Mouse (Mus musculus) hindbrain, embryonic 13.5 days (tissue): Measurements from ENCODE around the gene Hist1h4n. TPM values are rescaled to one million over a fixed set of nuclear protein-coding genes. Genes with fewer than 3 reads are reported as not detected.
A peak's percentile ranks its signal among the peaks of the same experiment; 100 is the strongest.
"Not testable (repeated sequence)": the region's sequence is repeated elsewhere in the genome, so short reads cannot be mapped to it uniquely, and the experiment has no call there.

Source experiments
- ATAC-seq: fragments of 200-750 bp; cut with Nextera tagmentation; 2 replicates; pipeline ENCODE4 v1.8.0; 2017; ENCODE audit warnings: moderate TSS enrichment; ENCODE audit not compliant: low FRiP score
- H3K27ac ChIP-seq: fragments of 300-500 bp; sonication (generic); 2 replicates; pipeline ENCODE4 v1.5.1; 2015; ENCODE audit warnings: inconsistent platforms, mild to moderate bottlenecking, moderate library complexity
- H3K27me3 ChIP-seq: fragments of 300-500 bp; sonication (generic); 2 replicates; pipeline ENCODE4 v1.6.1; 2015; ENCODE audit warnings: mild to moderate bottlenecking, inconsistent platforms
- H3K36me3 ChIP-seq: fragments of 300-500 bp; sonication (generic); 2 replicates; pipeline ENCODE4 v1.6.1; 2015; ENCODE audit warnings: mild to moderate bottlenecking, inconsistent platforms
- H3K4me1 ChIP-seq: fragments of 300-500 bp; sonication (generic); replicated peaks from 2 replicates; pipeline ENCODE4 v1.6.1; 2015; ENCODE audit warnings: inconsistent platforms
- H3K4me2 ChIP-seq: fragments of 300-500 bp; sonication (generic); 2 replicates; pipeline ENCODE4 v1.6.1; 2015; ENCODE audit warnings: inconsistent platforms, mild to moderate bottlenecking, moderate library complexity
- H3K4me3 ChIP-seq: fragments of 300-500 bp; sonication (generic); 2 replicates; pipeline ENCODE4 v1.5.1; 2015; ENCODE audit warnings: mild to moderate bottlenecking, inconsistent platforms
- H3K9ac ChIP-seq: fragments of 300-500 bp; sonication (generic); 2 replicates; pipeline ENCODE4 v1.6.1; 2015; ENCODE audit warnings: mild to moderate bottlenecking, inconsistent platforms
- H3K9me3 ChIP-seq: fragments of 300-500 bp; sonication (generic); 2 replicates; pipeline ENCODE4 v1.6.1; 2016; ENCODE audit warnings: inconsistent platforms
- WGBS: fragments of 180-500 bp; shearing (Covaris S2); methylation state at CpG from one replicate; pipeline ENCODE4 v1.1.7; 2015; 5-methylcytosine and 5-hydroxymethylcytosine counted together
- polyA plus RNA-seq: library from polyadenylated mRNA; unstranded; fragments of >200 nt; fragmentation: Nextera tagmentation; extraction: Ambion mirVana; gene quantifications from 2 replicates; pipeline ENCODE4 v1.2.1, GENCODE M21; 2015

Gene Hist1h4n
- polyA plus RNA-seq, 1 experiment from 2014 or later = 8.6 TPM

- Histone ChIP-seq H3K4me2 (no peak overlapping the region), H3K4me3 (no peak overlapping the region), H3K36me3 (no peaks in the 10 kb centered on the region), H3K27ac (no peak overlapping the region), H3K9ac (no peak overlapping the region), H3K4me1 (no peaks in the 10 kb centered on the region), H3K9me3 (no peaks in the 10 kb centered on the region), H3K27me3 (no peaks in the 10 kb centered on the region)
- 89% methylated on average over 10 of the region's 10 CpGs for WGBS
- ATAC-seq = no peak
Measured at GRCm38 (mm10) chr13:21830344-21830743, 1.7 kb downstream of the Hist1h4n start.

GRCm38 (mm10) chr13:21828511-21828910, 3.5 kb downstream of the Hist1h4n start:
- no peak for ATAC-seq

GRCm38 (mm10) chr13:21820082-21820890, 11.7 kb downstream of the Hist1h4n start:
- H3K4me2 ChIP-seq, H3K9ac ChIP-seq, H3K36me3 ChIP-seq, H3K9me3 ChIP-seq, H3K4me3 ChIP-seq, H3K27me3 ChIP-seq, H3K27ac ChIP-seq, ATAC-seq, H3K4me1 ChIP-seq: not testable (repeated sequence)
- WGBS = 69% methylated on average over 7 of the region's 16 CpGs

More at GRCm38 (mm10) chr13:21828511-21828910, 3.5 kb downstream of the Hist1h4n start:
- no peaks in the 10 kb centered on the region for H3K27me3 ChIP-seq
- H3K27ac ChIP-seq = no peak overlapping the region
- H3K36me3 ChIP-seq = no peaks in the 10 kb centered on the region
- no peak overlapping the region for H3K4me3 ChIP-seq
- no peak overlapping the region for H3K4me2 ChIP-seq
- no peaks in the 10 kb centered on the region for H3K4me1 ChIP-seq
- 88% methylated on average over 3 of the region's 3 CpGs for WGBS
- H3K9me3 ChIP-seq = no peaks in the 10 kb centered on the region
- no peak overlapping the region for H3K9ac ChIP-seq

- Histone ChIP-seq H3K4me2 (peak overlapping the region; percentile 50), H3K4me3 (peak overlapping the region; percentile 21)
- not testable (repeated sequence) for H3K9me3 ChIP-seq, H3K27ac ChIP-seq, H3K36me3 ChIP-seq, H3K9ac ChIP-seq, H3K27me3 ChIP-seq, H3K4me1 ChIP-seq
- 0% methylated on average over 14 of the region's 14 CpGs for WGBS
- peak; percentile 27 for ATAC-seq
Measured at GRCm38 (mm10) chr13:21812092-21812491, 19.9 kb downstream of the Hist1h4n start.

GRCm38 (mm10) chr13:21811539-21811938, 20.5 kb downstream of the Hist1h4n start, which contains the start of gene Hist1h4m:
Gene Hist1h4m, plus strand, starts transcription at chr13:21811746.
- Histone ChIP-seq H3K4me3 (peak within 1 kb of the TSS; percentile 21), H3K4me2 (peak within 1 kb of the TSS; percentile 50)
- not testable (repeated sequence) for H3K4me1 ChIP-seq, H3K9me3 ChIP-seq, H3K9ac ChIP-seq, H3K27me3 ChIP-seq, H3K27ac ChIP-seq, H3K36me3 ChIP-seq
- peak; percentile 69 for ATAC-seq
- no CpG with 5 or more reads among the region's 24 CpGs for WGBS

- H3K9ac ChIP-seq, H3K27me3 ChIP-seq, H3K4me1 ChIP-seq, H3K9me3 ChIP-seq, H3K36me3 ChIP-seq, H3K4me2 ChIP-seq, H3K4me3 ChIP-seq, H3K27ac ChIP-seq: not testable (repeated sequence)
- no CpG with 5 or more reads among the region's 8 CpGs for WGBS
- peak; percentile 11; the same call in 1 of the 2 replicates for ATAC-seq
Measured at GRCm38 (mm10) chr13:21811074-21811473, 20.9 kb downstream of the Hist1h4n start.

- not testable (repeated sequence) for H3K4me3 ChIP-seq, H3K36me3 ChIP-seq, H3K9ac ChIP-seq, H3K27me3 ChIP-seq, H3K4me2 ChIP-seq, H3K27ac ChIP-seq, H3K9me3 ChIP-seq, H3K4me1 ChIP-seq
- ATAC-seq = peak; percentile 98
- no CpG with 5 or more reads among the region's 23 CpGs for WGBS
Measured at GRCm38 (mm10) chr13:21810073-21810472, 21.9 kb downstream of the Hist1h4n start, which contains the start of the genes Hist1h2bq and Hist1h2ao. Gene Hist1h2bq, minus strand, starts transcription at chr13:21810197. Gene Hist1h2ao, plus strand, starts transcription at chr13:21810465.

GRCm38 (mm10) chr13:21803058-21803457, 28.9 kb downstream of the Hist1h4n start:
- not testable (repeated sequence) for H3K9ac ChIP-seq, H3K4me2 ChIP-seq, H3K27ac ChIP-seq, H3K36me3 ChIP-seq, H3K4me1 ChIP-seq, H3K9me3 ChIP-seq, H3K27me3 ChIP-seq, ATAC-seq, H3K4me3 ChIP-seq
- WGBS = no CpG with 5 or more reads among the region's 4 CpGs

GRCm38 (mm10) chr13:21797163-21797562, 34.8 kb downstream of the Hist1h4n start:
- H3K27me3 ChIP-seq, ATAC-seq, H3K4me1 ChIP-seq, H3K4me3 ChIP-seq, H3K36me3 ChIP-seq, H3K9ac ChIP-seq, H3K9me3 ChIP-seq, H3K4me2 ChIP-seq, H3K27ac ChIP-seq: not testable (repeated sequence)

GRCm38 (mm10) chr13:21795584-21795983, 36.4 kb downstream of the Hist1h4n start:
- no peak overlapping the region for H3K4me3 ChIP-seq
- no peak overlapping the region for H3K4me2 ChIP-seq
- no peaks in the 10 kb centered on the region for H3K36me3 ChIP-seq
- H3K27me3 ChIP-seq = no peaks in the 10 kb centered on the region
- H3K4me1 ChIP-seq = peaks cover 5% of the 10 kb centered on the region
- WGBS = 95% methylated on average over 7 of the region's 7 CpGs
- H3K9me3 ChIP-seq = no peaks in the 10 kb centered on the region
- no peak overlapping the region for H3K9ac ChIP-seq
- no peak overlapping the region for H3K27ac ChIP-seq
- no peak for ATAC-seq

GRCm38 (mm10) chr13:21790601-21791283, 41.3 kb downstream of the Hist1h4n start:
- no peak overlapping the region for H3K27ac ChIP-seq
- 0 out of 2 replicates have a peak overlapping the region, but pooled peaks have one; percentile 19 for H3K9ac ChIP-seq
- peak overlapping the region; percentile 0; the same call in 1 of the 2 replicates for H3K4me3 ChIP-seq
- 8% methylated on average over 17 of the region's 18 CpGs for WGBS
- H3K27me3 ChIP-seq = 0 out of 2 replicates have a peak, but pooled peaks cover 6% of the 10 kb centered on the region
- no peaks in the 10 kb centered on the region for H3K9me3 ChIP-seq
- ATAC-seq = no peak
- peak overlapping the region; percentile 31 for H3K4me2 ChIP-seq
- no peaks in the 10 kb centered on the region for H3K36me3 ChIP-seq
- H3K4me1 ChIP-seq = peaks cover 19% of the 10 kb centered on the region

- Histone ChIP-seq H3K36me3 (no peaks in the 10 kb centered on the region), H3K9me3 (no peaks in the 10 kb centered on the region), H3K4me1 (peaks cover 20% of the 10 kb centered on the region), H3K9ac (no peak overlapping the region), H3K4me3 (no peak overlapping the region), H3K27ac (no peak overlapping the region), H3K4me2 (no peak overlapping the region), H3K27me3 (0 out of 2 replicates have a peak, but pooled peaks cover 6% of the 10 kb centered on the region)
- 65% methylated on average over 6 of the region's 6 CpGs for WGBS
- no peak for ATAC-seq
Measured at GRCm38 (mm10) chr13:21789925-21790324, 42.1 kb downstream of the Hist1h4n start.
